Mouse (Mus musculus): ENCODE measurements around the gene Kyat1. TPM values are rescaled to one million over a fixed set of nuclear protein-coding genes. Genes with fewer than 3 reads are reported as not detected.

Kyat1 gene
- polyA plus RNA-seq, 1 experiment = 35.3 TPM

- WGBS = 92% methylated on average over 1 of the region's 1 CpGs
- Histone ChIP-seq H3K27me3 (ENCODE audit: control insufficient read depth, insufficient read depth, low read length) (no peaks in the 10 kb centered on the region), H3K4me3 (ENCODE audit: control insufficient read depth, insufficient read depth, low read length) (no peak overlapping the region), H3K4me1 (replicated peaks; ENCODE audit: control insufficient read depth, insufficient read depth, low read length) (peaks cover 4% of the 10 kb centered on the region), H3K27ac (ENCODE audit: control insufficient read depth, insufficient read depth, low read length) (no peak overlapping the region), H3K36me3 (ENCODE audit: control insufficient read depth, insufficient read depth, low read length) (no peaks in the 10 kb centered on the region)
- DNase-seq = no peak
- TF ChIP-seq CTCF (IDR thresholded peaks at IDR 0.05; ENCODE audit: borderline replicate concordance, control insufficient read depth, extremely low read depth, insufficient read depth, low read length, poor library complexity) (no peak), POLR2A (IDR thresholded peaks at IDR 0.05; ENCODE audit: control insufficient read depth, extremely low read depth, insufficient read depth, low read length, poor library complexity) (no peak)
Observed at GRCm38 (mm10) chr2:30199984-30200383, 5.7 kb downstream of the Kyat1 start.

- Histone ChIP-seq H3K36me3 (ENCODE audit: control insufficient read depth, insufficient read depth, low read length) (no peaks in the 10 kb centered on the region), H3K4me1 (replicated peaks; ENCODE audit: control insufficient read depth, insufficient read depth, low read length) (no peaks in the 10 kb centered on the region), H3K4me3 (ENCODE audit: control insufficient read depth, insufficient read depth, low read length) (no peak overlapping the region), H3K27ac (ENCODE audit: control insufficient read depth, insufficient read depth, low read length) (no peak overlapping the region), H3K27me3 (ENCODE audit: control insufficient read depth, insufficient read depth, low read length) (no peaks in the 10 kb centered on the region)
- no peak for DNase-seq
- TF ChIP-seq POLR2A (IDR thresholded peaks at IDR 0.05; ENCODE audit: control insufficient read depth, extremely low read depth, insufficient read depth, low read length, poor library complexity) = no peak
- TF ChIP-seq CTCF (IDR thresholded peaks at IDR 0.05; ENCODE audit: borderline replicate concordance, control insufficient read depth, extremely low read depth, insufficient read depth, low read length, poor library complexity) = no peak
- WGBS = 95% methylated on average over 4 of the region's 4 CpGs
Observed at GRCm38 (mm10) chr2:30198021-30198420, 7.6 kb downstream of the Kyat1 start.

GRCm38 (mm10) chr2:30194656-30195055 lies 11.0 kb downstream of the Kyat1 start:
- Histone ChIP-seq H3K4me3 (ENCODE audit: control insufficient read depth, insufficient read depth, low read length) (no peak overlapping the region), H3K27me3 (ENCODE audit: control insufficient read depth, insufficient read depth, low read length) (no peaks in the 10 kb centered on the region), H3K27ac (ENCODE audit: control insufficient read depth, insufficient read depth, low read length) (no peak overlapping the region), H3K36me3 (ENCODE audit: control insufficient read depth, insufficient read depth, low read length) (no peaks in the 10 kb centered on the region), H3K4me1 (replicated peaks; ENCODE audit: control insufficient read depth, insufficient read depth, low read length) (no peaks in the 10 kb centered on the region)
- DNase-seq = no peak
- WGBS = 93% methylated on average over 3 of the region's 3 CpGs
- TF ChIP-seq CTCF (IDR thresholded peaks at IDR 0.05; ENCODE audit: borderline replicate concordance, control insufficient read depth, extremely low read depth, insufficient read depth, low read length, poor library complexity) = no peak
- TF ChIP-seq POLR2A (IDR thresholded peaks at IDR 0.05; ENCODE audit: control insufficient read depth, extremely low read depth, insufficient read depth, low read length, poor library complexity) = no peak

GRCm38 (mm10) chr2:30191790-30192580 lies 13.7 kb downstream of the Kyat1 start:
- H3K36me3 ChIP-seq (ENCODE audit: control insufficient read depth, insufficient read depth, low read length) = no peaks in the 10 kb centered on the region
- TF ChIP-seq CTCF (IDR thresholded peaks at IDR 0.05; ENCODE audit: borderline replicate concordance, control insufficient read depth, extremely low read depth, insufficient read depth, low read length, poor library complexity) (no peak), POLR2A (IDR thresholded peaks at IDR 0.05; ENCODE audit: control insufficient read depth, extremely low read depth, insufficient read depth, low read length, poor library complexity) (no peak)
- no peak overlapping the region for H3K4me3 ChIP-seq (ENCODE audit: control insufficient read depth, insufficient read depth, low read length)
- WGBS = 96% methylated on average over 12 of the region's 12 CpGs
- no peaks in the 10 kb centered on the region for H3K27me3 ChIP-seq (ENCODE audit: control insufficient read depth, insufficient read depth, low read length)
- H3K27ac ChIP-seq (ENCODE audit: control insufficient read depth, insufficient read depth, low read length) = no peak overlapping the region
- DNase-seq = no peak
- no peaks in the 10 kb centered on the region for H3K4me1 ChIP-seq (replicated peaks; ENCODE audit: control insufficient read depth, insufficient read depth, low read length)

- TF ChIP-seq POLR2A (IDR thresholded peaks at IDR 0.05; ENCODE audit: control insufficient read depth, extremely low read depth, insufficient read depth, low read length, poor library complexity) = no peak
- TF ChIP-seq CTCF (IDR thresholded peaks at IDR 0.05; ENCODE audit: borderline replicate concordance, control insufficient read depth, extremely low read depth, insufficient read depth, low read length, poor library complexity) = no peak
- Histone ChIP-seq H3K27ac (ENCODE audit: control insufficient read depth, insufficient read depth, low read length) (no peak overlapping the region), H3K36me3 (ENCODE audit: control insufficient read depth, insufficient read depth, low read length) (no peaks in the 10 kb centered on the region), H3K4me3 (ENCODE audit: control insufficient read depth, insufficient read depth, low read length) (no peak overlapping the region), H3K4me1 (replicated peaks; ENCODE audit: control insufficient read depth, insufficient read depth, low read length) (no peaks in the 10 kb centered on the region), H3K27me3 (ENCODE audit: control insufficient read depth, insufficient read depth, low read length) (no peaks in the 10 kb centered on the region)
- DNase-seq = no peak
- 96% methylated on average over 3 of the region's 3 CpGs for WGBS
Observed at GRCm38 (mm10) chr2:30185681-30186080, 20.0 kb downstream of the Kyat1 start.

- H3K27ac ChIP-seq (ENCODE audit: control insufficient read depth, insufficient read depth, low read length) = no peak overlapping the region
- no peaks in the 10 kb centered on the region for H3K36me3 ChIP-seq (ENCODE audit: control insufficient read depth, insufficient read depth, low read length)
- TF ChIP-seq POLR2A (IDR thresholded peaks at IDR 0.05; ENCODE audit: control insufficient read depth, extremely low read depth, insufficient read depth, low read length, poor library complexity) (no peak), CTCF (IDR thresholded peaks at IDR 0.05; ENCODE audit: borderline replicate concordance, control insufficient read depth, extremely low read depth, insufficient read depth, low read length, poor library complexity) (no peak)
- H3K4me1 ChIP-seq (replicated peaks; ENCODE audit: control insufficient read depth, insufficient read depth, low read length) = no peaks in the 10 kb centered on the region
- DNase-seq = no peak
- H3K27me3 ChIP-seq (ENCODE audit: control insufficient read depth, insufficient read depth, low read length) = no peaks in the 10 kb centered on the region
- no peak overlapping the region for H3K4me3 ChIP-seq (ENCODE audit: control insufficient read depth, insufficient read depth, low read length)
- WGBS = 96% methylated on average over 6 of the region's 6 CpGs
Observed at GRCm38 (mm10) chr2:30185276-30185675, 20.4 kb downstream of the Kyat1 start.

Measured in thymus, adult 2 months (tissue).